Mouse (Mus musculus) embryonic facial prominence, embryonic 11.5 days (tissue): ENCODE results near the gene Foxred1. TPM values are rescaled to one million over a fixed set of nuclear protein-coding genes. Genes with fewer than 3 reads are reported as not detected.

ENCODE experiments used
- ATAC-seq: fragments of 200-750 bp; cut with Nextera tagmentation; replicated peaks from 2 replicates; pipeline ENCODE4 v1.8.0; 2017; ENCODE audit warnings: low read depth; ENCODE audit not compliant: insufficient number of reproducible peaks, low FRiP score, low TSS enrichment
- DNase-seq: peaks from one replicate; pipeline ENCODE4 v3.0.0-alpha.2; 2015; ENCODE audit warnings: low spot score
- H3K27ac ChIP-seq: fragments of 300-500 bp; sonication (generic); replicated peaks from 2 replicates; pipeline ENCODE4 v1.5.1; 2014; ENCODE audit warnings: mild to moderate bottlenecking, low read depth, low read length, control low read depth
- H3K27me3 ChIP-seq: fragments of 300-500 bp; sonication (generic); 2 replicates; pipeline ENCODE4 v1.6.1; 2014; ENCODE audit warnings: mild to moderate bottlenecking, low read length, moderate library complexity, mixed read lengths; ENCODE audit not compliant: control insufficient read depth, insufficient read depth
- H3K36me3 ChIP-seq: fragments of 300-500 bp; sonication (generic); replicated peaks from 2 replicates; pipeline ENCODE4 v1.6.1; 2014; ENCODE audit warnings: low read depth, mild to moderate bottlenecking, low read length, moderate library complexity, mixed read lengths; ENCODE audit not compliant: control insufficient read depth, insufficient read depth
- H3K4me1 ChIP-seq: fragments of 300-500 bp; sonication (generic); 2 replicates; pipeline ENCODE4 v1.6.1; 2014; ENCODE audit warnings: low read length, mixed read lengths; ENCODE audit not compliant: control insufficient read depth, insufficient read depth
- H3K4me2 ChIP-seq: fragments of 300-500 bp; sonication (generic); 2 replicates; pipeline ENCODE4 v1.6.1; 2014; ENCODE audit warnings: low read depth, mild to moderate bottlenecking, control low read depth, low read length, moderate library complexity
- H3K4me3 ChIP-seq: fragments of 300-500 bp; sonication (generic); 2 replicates; pipeline ENCODE4 v1.5.1; 2014; ENCODE audit warnings: low read depth, low read length, control low read depth
- H3K9ac ChIP-seq: fragments of 300-500 bp; sonication (generic); replicated peaks from 2 replicates; pipeline ENCODE4 v1.6.1; 2014; ENCODE audit warnings: mild to moderate bottlenecking, control low read depth, low read length
- H3K9me3 ChIP-seq: fragments of 300-500 bp; sonication (generic); replicated peaks from 2 replicates; pipeline ENCODE4 v1.6.1; 2016; ENCODE audit warnings: mild to moderate bottlenecking, low read length, inconsistent platforms, mixed read lengths; ENCODE audit not compliant: control insufficient read depth
- WGBS: fragments of 180-500 bp; shearing (Covaris S2); extraction: QIAGEN DNeasy Blood & Tissue Kit; methylation state at CpG from one replicate; pipeline ENCODE4 v1.1.7; 2014; 5-methylcytosine and 5-hydroxymethylcytosine counted together
- polyA plus RNA-seq: library from polyadenylated mRNA; unstranded; fragments of >200 nt; fragmentation: Nextera tagmentation; extraction: Ambion mirVana; gene quantifications from 2 replicates; pipeline ENCODE4 v1.2.1, GENCODE M21; 2014

The Foxred1 gene
- polyA plus RNA-seq = 28.7 and 34.0 TPM in 2 replicates

- Histone ChIP-seq H3K27ac (peak within 1 kb of the TSS; percentile 23; the same call in 1 of the 2 replicates), H3K4me1 (no peaks in the 10 kb centered on the region; the same call in none of the 2 replicates), H3K9me3 (no peaks in the 10 kb centered on the region), H3K9ac (peak within 1 kb of the TSS; percentile 82), H3K36me3 (peaks cover 4% of the 10 kb centered on the region), H3K4me3 (peak within 1 kb of the TSS; percentile 89), H3K27me3 (no peaks in the 10 kb centered on the region), H3K4me2 (peak within 1 kb of the TSS; percentile 78)
- DNase-seq (peak; percentile 100), ATAC-seq (peak; percentile 99)
- under 1% methylated on average over 72 of the region's 72 CpGs for WGBS
Measured at GRCm38 (mm10) chr9:35210542-35211474, at the start of gene Foxred1. Gene Foxred1 (minus strand): TSS chr9:35211055.

GRCm38 (mm10) chr9:35257365-35257764, 46.5 kb upstream of the Foxred1 start:
- Histone ChIP-seq H3K4me1 (no peaks in the 10 kb centered on the region), H3K9ac (no peak overlapping the region), H3K4me3 (no peak overlapping the region), H3K4me2 (no peak overlapping the region), H3K27me3 (no peaks in the 10 kb centered on the region), H3K27ac (no peak overlapping the region), H3K36me3 (no peaks in the 10 kb centered on the region), H3K9me3 (no peaks in the 10 kb centered on the region)
- 90% methylated on average over 7 of the region's 7 CpGs for WGBS
- ATAC-seq = no peak
- DNase-seq = no peak

GRCm38 (mm10) chr9:35249476-35249875, 38.6 kb upstream of the Foxred1 start:
- no peaks in the 10 kb centered on the region for H3K4me1 ChIP-seq
- no peak overlapping the region for H3K27ac ChIP-seq
- H3K36me3 ChIP-seq = no peaks in the 10 kb centered on the region
- no peak overlapping the region for H3K9ac ChIP-seq
- H3K9me3 ChIP-seq = no peaks in the 10 kb centered on the region
- ATAC-seq (no peak), DNase-seq (no peak)
- H3K27me3 ChIP-seq = no peaks in the 10 kb centered on the region
- no peak overlapping the region for H3K4me3 ChIP-seq
- no peak overlapping the region for H3K4me2 ChIP-seq

- H3K4me3 ChIP-seq = no peak overlapping the region
- WGBS = 98% methylated on average over 2 of the region's 2 CpGs
- H3K27me3 ChIP-seq = no peaks in the 10 kb centered on the region
- no peak overlapping the region for H3K9ac ChIP-seq
- DNase-seq = no peak
- no peaks in the 10 kb centered on the region for H3K4me1 ChIP-seq
- no peak overlapping the region for H3K27ac ChIP-seq
- no peaks in the 10 kb centered on the region for H3K9me3 ChIP-seq
- H3K36me3 ChIP-seq = no peaks in the 10 kb centered on the region
- no peak for ATAC-seq
- no peak overlapping the region for H3K4me2 ChIP-seq
Measured at GRCm38 (mm10) chr9:35247405-35247804, 36.5 kb upstream of the Foxred1 start.

- Histone ChIP-seq H3K4me3 (no peak overlapping the region), H3K9ac (no peak overlapping the region), H3K4me2 (no peak overlapping the region), H3K4me1 (no peaks in the 10 kb centered on the region), H3K27me3 (no peaks in the 10 kb centered on the region), H3K9me3 (no peaks in the 10 kb centered on the region), H3K36me3 (no peaks in the 10 kb centered on the region; the same call in 1 of the 2 replicates), H3K27ac (no peak overlapping the region)
- DNase-seq (no peak), ATAC-seq (no peak)
- WGBS = 67% methylated on average over 1 of the region's 1 CpGs
Measured at GRCm38 (mm10) chr9:35239734-35240133, 28.9 kb upstream of the Foxred1 start.

- Histone ChIP-seq H3K27ac (no peak overlapping the region), H3K4me1 (no peaks in the 10 kb centered on the region), H3K36me3 (no peaks in the 10 kb centered on the region; the same call in 1 of the 2 replicates), H3K4me3 (no peak overlapping the region), H3K4me2 (no peak overlapping the region), H3K9me3 (no peaks in the 10 kb centered on the region), H3K27me3 (no peaks in the 10 kb centered on the region), H3K9ac (no peak overlapping the region)
- 60% methylated on average over 6 of the region's 6 CpGs for WGBS
- ATAC-seq (no peak), DNase-seq (no peak)
Measured at GRCm38 (mm10) chr9:35238915-35239571, 28.2 kb upstream of the Foxred1 start.

- H3K4me2 ChIP-seq = no peak overlapping the region
- no peaks in the 10 kb centered on the region; the same call in 1 of the 2 replicates for H3K36me3 ChIP-seq
- H3K9ac ChIP-seq = no peak overlapping the region
- no peaks in the 10 kb centered on the region for H3K27me3 ChIP-seq
- no peak overlapping the region for H3K27ac ChIP-seq
- ATAC-seq (no peak), DNase-seq (no peak)
- no peaks in the 10 kb centered on the region for H3K4me1 ChIP-seq
- no peak overlapping the region for H3K4me3 ChIP-seq
- WGBS = 83% methylated on average over 1 of the region's 1 CpGs
- no peaks in the 10 kb centered on the region for H3K9me3 ChIP-seq
Measured at GRCm38 (mm10) chr9:35238371-35238770, 27.5 kb upstream of the Foxred1 start.

- WGBS = 56% methylated on average over 3 of the region's 3 CpGs
Measured at GRCm38 (mm10) chr9:35235996-35236395, 25.1 kb upstream of the Foxred1 start.

More at GRCm38 (mm10) chr9:35235996-35236395, 25.1 kb upstream of the Foxred1 start:
- no peak for ATAC-seq
- no peaks in the 10 kb centered on the region for H3K9me3 ChIP-seq
- no peak for DNase-seq
- H3K27me3 ChIP-seq = no peaks in the 10 kb centered on the region
- H3K27ac ChIP-seq = no peak overlapping the region
- H3K36me3 ChIP-seq = no peaks in the 10 kb centered on the region; the same call in 1 of the 2 replicates
- no peaks in the 10 kb centered on the region for H3K4me1 ChIP-seq
- no peak overlapping the region for H3K4me2 ChIP-seq
- H3K4me3 ChIP-seq = no peak overlapping the region
- no peak overlapping the region for H3K9ac ChIP-seq
